Comparison of ENCODE assay signal across 13 mouse cellular contexts in the genomic region with DNA sequence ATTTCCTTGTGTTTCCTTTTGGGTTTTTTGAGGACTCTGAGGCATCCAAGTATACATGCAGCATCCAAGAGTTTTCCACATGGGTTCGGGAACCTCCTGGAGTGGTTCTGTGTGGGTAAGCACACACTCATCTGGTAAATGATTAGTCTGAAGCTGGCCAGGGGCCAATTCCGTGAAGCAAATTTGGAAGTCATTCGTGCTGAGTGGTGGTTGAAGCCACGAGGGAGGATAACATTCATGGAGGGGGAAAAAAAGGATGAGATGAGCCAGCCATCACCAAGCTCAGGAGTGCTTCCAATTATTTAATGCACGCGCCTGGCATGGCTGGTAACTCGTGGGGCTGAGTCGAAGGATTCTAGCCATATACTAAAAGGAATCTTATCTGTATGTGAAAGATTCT. TPM values are rescaled to one million over a fixed set of nuclear protein-coding genes. Genes with fewer than 3 reads are reported as not detected.
DNase-seq lines count a peak whose midpoint lies in the region; ATAC-seq lines count a peak whose summit lies in the region.
"Had no signal": no experiment of that assay in that cellular context is flagged by ENCODE, and none has a peak within 500 bp of the region (broad histone marks: within the 10 kb centered on the region; RNA-seq: fewer than 3 reads in every experiment).

No protein-coding gene starts in this region.

- intact Hi-C loops in gastrocnemius, postnatal 14 days (cut with DNase I; ENCODE audit: low total_unique reads), result no loop called here

- H3K4me3 ChIP-seq in lung, embryonic 16.5 days (ENCODE audit: low read length), result no peak overlapping the region
- H3K4me3 ChIP-seq: heart, embryonic 12.5 days; liver, embryonic 15.5 days had no signal

- no peak overlapping the region for H3K9ac ChIP-seq in lung, embryonic 16.5 days (ENCODE audit: low read length)
- H3K9ac ChIP-seq: heart, embryonic 12.5 days; liver, embryonic 15.5 days had no signal

- H3K27me3 ChIP-seq in lung, embryonic 16.5 days (ENCODE audit: control insufficient read depth, insufficient read depth, low read depth, low read length), result no peaks in the 10 kb centered on the region
- H3K27me3 ChIP-seq: heart, embryonic 12.5 days had no signal

- ATAC-seq in lung, embryonic 16.5 days (ENCODE audit: low read depth), result peak; percentile 34; the same call in 1 of the 2 replicates
- ATAC-seq in erythroid progenitor cell, adult 5-6 weeks (replicated peaks; ENCODE audit: low FRiP score, poor library complexity, severe bottlenecking), result no peak
- ATAC-seq: intestine, postnatal 0 days had no signal

- DNase-seq in gastrocnemius, postnatal 14 days, result peak; percentile 37
- no peak for DNase-seq in gastrocnemius, postnatal 25 days
- peak; percentile 54 for DNase-seq in brain, adult 2 months (ENCODE audit: low read depth, low spot score)
- DNase-seq in kidney, postnatal 10 days, result peak; percentile 79
- DNase-seq in adrenal gland, postnatal 10 days, result no peak
- no peak for DNase-seq in yolk sac, embryonic 10.5 days (ENCODE audit: low spot score)
- DNase-seq: cerebellum, adult 18-20 months; thymus, adult 18-20 months had no signal

- no peak overlapping the region for H3K4me2 ChIP-seq in lung, embryonic 16.5 days (ENCODE audit: low read depth, low read length)
- H3K4me2 ChIP-seq: heart, embryonic 12.5 days; liver, embryonic 15.5 days had no signal

- peaks cover 34% of the 10 kb centered on the region for H3K4me1 ChIP-seq in lung, embryonic 16.5 days (replicated peaks; ENCODE audit: control insufficient read depth, insufficient read depth, low read length)

- no peak overlapping the region for H3K27ac ChIP-seq in lung, embryonic 16.5 days (ENCODE audit: low read length)
- H3K27ac ChIP-seq: liver, embryonic 15.5 days had no signal

- 34% methylated on average over 8 of the region's 8 CpGs for WGBS in lung, embryonic 16.5 days

- no peaks in the 10 kb centered on the region for H3K9me3 ChIP-seq in lung, embryonic 16.5 days (ENCODE audit: control insufficient read depth, low read length)
- H3K9me3 ChIP-seq: heart, embryonic 12.5 days; liver, embryonic 15.5 days had no signal

- no peaks in the 10 kb centered on the region for H3K36me3 ChIP-seq in lung, embryonic 16.5 days (ENCODE audit: control insufficient read depth, insufficient read depth, low read length)
- H3K36me3 ChIP-seq: heart, embryonic 12.5 days; liver, embryonic 15.5 days had no signal

RNA-seq across cellular contexts. Expression of a gene that starts 56.1 kb away (rescaled TPM):
- 10 to 100 TPM; 40.2 to 52.2 TPM for total RNA-seq in gastrocnemius, postnatal 14 days (2021)
- total RNA-seq in gastrocnemius, postnatal 25 days (2021), result 10 to 100 TPM; 42.5 to 44.6 TPM
- 22.7 and 26.4 TPM in 2 replicates for polyA plus RNA-seq in lung, embryonic 16.5 days (2015; fragmentation: Nextera tagmentation; extraction: Ambion mirVana)
- total RNA-seq in adrenal gland, postnatal 10 days (2021), result 10 to 100 TPM; 69.5 to 75.8 TPM
- total RNA-seq in erythroid progenitor cell, adult 5-6 weeks (2015; ENCODE audit: low replicate concordance), result under 0.01 and 1.7 TPM in 2 replicates
- 1.0 and 2.2 TPM in 2 replicates for total RNA-seq in erythroid progenitor cell, adult 5-6 weeks (2017; ENCODE audit: low replicate concordance)

Comparison
In these comparisons a context has a peak if more than half of its experiments do, and no peak if none do; other contexts are left out.
1. DNase-seq: peak in gastrocnemius, postnatal 14 days (single experiment), brain, adult 2 months (single experiment) and kidney, postnatal 10 days (single experiment); none in gastrocnemius, postnatal 25 days (single experiment), adrenal gland, postnatal 10 days (single experiment) and yolk sac, embryonic 10.5 days (single experiment).
2. RNA of a gene that starts 56.1 kb away (total RNA-seq): 69.5 to 75.8 TPM in adrenal gland, postnatal 10 days, 40.2 to 52.2 TPM in gastrocnemius, postnatal 14 days and 42.5 to 44.6 TPM in gastrocnemius, postnatal 25 days; under 0.01 to 2.2 TPM in erythroid progenitor cell, adult 5-6 weeks; every median in the first group is over 10 times any median in the second.